Mouse (Mus musculus): ENCODE measurements around the gene Arhgap4.

DNA sequence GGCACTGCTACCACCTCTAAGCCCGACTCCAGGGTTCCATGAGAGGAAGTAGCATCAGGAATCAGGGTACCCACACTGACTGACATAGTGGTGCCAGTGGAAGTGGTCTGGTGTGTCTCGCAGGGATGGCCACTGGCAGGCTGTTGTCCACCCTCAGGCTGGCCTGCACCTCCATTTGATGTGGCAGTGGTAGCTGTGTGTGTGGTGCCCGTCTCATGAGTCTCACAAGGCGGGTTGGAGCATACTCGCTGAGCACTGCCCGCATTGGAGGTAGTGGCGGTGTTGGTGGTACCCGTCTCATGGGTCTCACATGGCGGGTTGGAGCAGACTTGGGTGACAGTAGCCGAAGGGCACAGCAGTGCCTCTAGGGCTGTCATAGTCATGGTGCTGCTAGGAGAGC is 27.7 kb upstream of the Arhgap4 start:
- TF ChIP-seq CTCF (conservative IDR thresholded peaks at IDR 0.05; ENCODE audit: low read length) (no peak), POU5F1 (IDR thresholded peaks at IDR 0.05; ENCODE audit: borderline replicate concordance, low read length) (no peak), NANOG (IDR thresholded peaks at IDR 0.05; ENCODE audit: borderline replicate concordance, low read length) (no peak)
